Mouse (Mus musculus) liver, postnatal 0 days (tissue): ENCODE data around the gene Akap7. TPM values are rescaled to one million over a fixed set of nuclear protein-coding genes. Genes with fewer than 3 reads are reported as not detected.

Experiments used
- ATAC-seq: fragments of 200-750 bp; cut with Nextera tagmentation; 2 replicates; pipeline ENCODE4 v1.8.0; 2017; ENCODE audit warnings: mild to moderate bottlenecking, moderate library complexity
- DNase-seq: peaks from one replicate; pipeline ENCODE4 v3.0.0-alpha.2; 2016
- H3K27ac ChIP-seq: fragments of 300-500 bp; sonication (generic); 2 replicates; pipeline ENCODE4 v1.5.1; 2014; ENCODE audit warnings: antibody characterized with exemption, moderate library complexity, mild to moderate bottlenecking, low read depth
- H3K27me3 ChIP-seq: fragments of 300-500 bp; sonication (generic); 2 replicates; pipeline ENCODE4 v1.6.1; 2014; ENCODE audit warnings: low read length, control low read depth, mixed read lengths; ENCODE audit not compliant: insufficient read depth
- H3K36me3 ChIP-seq: fragments of 300-500 bp; sonication (generic); replicated peaks from 2 replicates; pipeline ENCODE4 v1.6.1; 2014; ENCODE audit warnings: mild to moderate bottlenecking, control low read depth, low read length, moderate library complexity, mixed read lengths; ENCODE audit not compliant: insufficient read depth
- H3K4me1 ChIP-seq: fragments of 300-500 bp; sonication (generic); 2 replicates; pipeline ENCODE4 v1.6.1; 2014; ENCODE audit warnings: antibody characterized with exemption, mild to moderate bottlenecking, control low read depth; ENCODE audit not compliant: insufficient read depth
- H3K4me2 ChIP-seq: fragments of 300-500 bp; sonication (generic); 2 replicates; pipeline ENCODE4 v1.6.1; 2014; ENCODE audit warnings: low read depth, mild to moderate bottlenecking, low read length, moderate library complexity, mixed read lengths
- H3K4me3 ChIP-seq: fragments of 300-500 bp; sonication (generic); 2 replicates; pipeline ENCODE4 v1.5.1; 2014; ENCODE audit warnings: low read depth, low read length
- H3K9ac ChIP-seq: fragments of 300-500 bp; sonication (generic); replicated peaks from 2 replicates; pipeline ENCODE4 v1.6.1; 2014; ENCODE audit warnings: mild to moderate bottlenecking, moderate library complexity
- H3K9me3 ChIP-seq: fragments of 300-500 bp; sonication (generic); 2 replicates; pipeline ENCODE4 v1.6.1; 2016; ENCODE audit warnings: mild to moderate bottlenecking, control low read depth, low read length, mixed read lengths
- CTCF ChIP-seq: sonication (generic); IDR thresholded peaks from 2 replicates; pipeline ENCODE4 v1.5.1; 2016; ENCODE audit warnings: antibody characterized with exemption, low read depth
- EP300 ChIP-seq: IDR thresholded peaks from 2 replicates; pipeline ENCODE4 v1.6.1; 2016; ENCODE audit warnings: antibody characterized with exemption, low read depth, mild to moderate bottlenecking
- WGBS: fragments of 180-500 bp; shearing (Covaris S2); extraction: QIAGEN DNeasy Blood & Tissue Kit; methylation state at CpG from one replicate; pipeline ENCODE4 v1.1.7; 2014; ENCODE audit not compliant: insufficient replicate concordance; 5-methylcytosine and 5-hydroxymethylcytosine counted together
- polyA plus RNA-seq: library from polyadenylated mRNA; unstranded; fragments of >200 nt; fragmentation: Nextera tagmentation; extraction: Ambion mirVana; gene quantifications from 2 replicates; pipeline ENCODE4 v1.2.1, GENCODE M21; 2015

Gene Akap7
- polyA plus RNA-seq, 1 experiment from 2014 or later, result 15.9 TPM

GRCm38 (mm10) chr10:25128455-25128863, 179.2 kb downstream of the Akap7 start:
- no peak for DNase-seq

GRCm38 (mm10) chr10:25126035-25126434, 181.6 kb downstream of the Akap7 start:
- ATAC-seq, result no peak
- 48% methylated on average over 2 of the region's 2 CpGs for WGBS

More at GRCm38 (mm10) chr10:25128455-25128863, 179.2 kb downstream of the Akap7 start:
- TF ChIP-seq EP300 (0 out of 2 replicates have a peak, but pooled peaks have one; percentile 17), CTCF (no peak)
- no peaks in the 10 kb centered on the region for H3K27me3 ChIP-seq
- 56% methylated on average over 5 of the region's 5 CpGs for WGBS
- 0 out of 2 replicates have a peak overlapping the region, but pooled peaks have one; percentile 2 for H3K27ac ChIP-seq
- H3K9me3 ChIP-seq, result no peaks in the 10 kb centered on the region
- no peak overlapping the region for H3K4me2 ChIP-seq
- ATAC-seq, result peak; percentile 41
- no peak overlapping the region for H3K9ac ChIP-seq
- no peak overlapping the region for H3K4me3 ChIP-seq
- H3K4me1 ChIP-seq, result peaks cover 15% of the 10 kb centered on the region
- no peaks in the 10 kb centered on the region for H3K36me3 ChIP-seq

GRCm38 (mm10) chr10:25120871-25121554, 186.7 kb downstream of the Akap7 start:
- Histone ChIP-seq H3K4me2 (no peak overlapping the region), H3K36me3 (no peaks in the 10 kb centered on the region)

More at GRCm38 (mm10) chr10:25126035-25126434, 181.6 kb downstream of the Akap7 start:
- Histone ChIP-seq H3K36me3 (no peaks in the 10 kb centered on the region), H3K27ac (no peak overlapping the region), H3K4me1 (peaks cover 15% of the 10 kb centered on the region), H3K9me3 (no peaks in the 10 kb centered on the region), H3K4me3 (no peak overlapping the region), H3K4me2 (no peak overlapping the region), H3K9ac (no peak overlapping the region), H3K27me3 (no peaks in the 10 kb centered on the region)
- DNase-seq, result no peak
- TF ChIP-seq CTCF, result no peak
- no peak for TF ChIP-seq EP300

More at GRCm38 (mm10) chr10:25120871-25121554, 186.7 kb downstream of the Akap7 start:
- peaks cover 17% of the 10 kb centered on the region for H3K4me1 ChIP-seq
- H3K27me3 ChIP-seq, result no peaks in the 10 kb centered on the region
- H3K27ac ChIP-seq, result no peak overlapping the region
- ATAC-seq, result no peak
- TF ChIP-seq EP300 (no peak), CTCF (no peak)
- WGBS, result 69% methylated on average over 5 of the region's 5 CpGs
- H3K9me3 ChIP-seq, result no peaks in the 10 kb centered on the region
- no peak overlapping the region for H3K4me3 ChIP-seq
- DNase-seq, result no peak
- no peak overlapping the region for H3K9ac ChIP-seq

Other genes with a start within 250 kb of the Akap7 start
- gene Epb41l2, start 51.9 kb upstream of the Akap7 start, polyA plus RNA-seq, result 6.3 and 7.8 TPM in 2 replicates
- 64.3 and 73.2 TPM in 2 replicates for gene Smlr1, start 228.4 kb upstream of the Akap7 start, polyA plus RNA-seq